Mouse (Mus musculus) hindbrain, embryonic 15.5 days (tissue): ENCODE measurements at regions not wholly inside any gene's neighbourhood (a gene's known extent, or its start where the extent isn't known, plus 50 kb on each side); places are given as distances from the start of the nearest gene placed in this dataset.

Source experiments
- ATAC-seq: fragments of 200-750 bp; cut with Nextera tagmentation; 2 replicates; pipeline ENCODE4 v1.8.0; 2017; ENCODE audit warnings: low read depth, moderate number of reproducible peaks, moderate TSS enrichment; ENCODE audit not compliant: low FRiP score
- H3K27ac ChIP-seq: fragments of 300-500 bp; sonication (generic); replicated peaks from 2 replicates; pipeline ENCODE4 v1.5.1; 2015; ENCODE audit warnings: mild to moderate bottlenecking, inconsistent platforms
- H3K27me3 ChIP-seq: fragments of 300-500 bp; sonication (generic); 2 replicates; pipeline ENCODE4 v1.6.1; 2015; ENCODE audit warnings: control low read depth, inconsistent platforms
- H3K36me3 ChIP-seq: fragments of 300-500 bp; sonication (generic); 2 replicates; pipeline ENCODE4 v1.6.1; 2015; ENCODE audit warnings: control low read depth, inconsistent platforms
- H3K4me1 ChIP-seq: fragments of 300-500 bp; sonication (generic); replicated peaks from 2 replicates; pipeline ENCODE4 v1.6.1; 2015; ENCODE audit warnings: control low read depth, inconsistent platforms
- H3K4me2 ChIP-seq: fragments of 300-500 bp; sonication (generic); 2 replicates; pipeline ENCODE4 v1.6.1; 2015; ENCODE audit warnings: moderate library complexity, mild to moderate bottlenecking, inconsistent platforms
- H3K4me3 ChIP-seq: fragments of 300-500 bp; sonication (generic); 2 replicates; pipeline ENCODE4 v1.5.1; 2015; ENCODE audit warnings: mild to moderate bottlenecking, inconsistent platforms
- H3K9ac ChIP-seq: fragments of 300-500 bp; sonication (generic); 2 replicates; pipeline ENCODE4 v1.6.1; 2015; ENCODE audit warnings: inconsistent platforms
- H3K9me3 ChIP-seq: fragments of 300-500 bp; sonication (generic); 2 replicates; pipeline ENCODE4 v1.6.1; 2016; ENCODE audit warnings: control low read depth, inconsistent platforms
- WGBS: fragments of 180-500 bp; shearing (Covaris S2); methylation state at CpG from one replicate; pipeline ENCODE4 v1.1.7; 2015; 5-methylcytosine and 5-hydroxymethylcytosine counted together

DNA sequence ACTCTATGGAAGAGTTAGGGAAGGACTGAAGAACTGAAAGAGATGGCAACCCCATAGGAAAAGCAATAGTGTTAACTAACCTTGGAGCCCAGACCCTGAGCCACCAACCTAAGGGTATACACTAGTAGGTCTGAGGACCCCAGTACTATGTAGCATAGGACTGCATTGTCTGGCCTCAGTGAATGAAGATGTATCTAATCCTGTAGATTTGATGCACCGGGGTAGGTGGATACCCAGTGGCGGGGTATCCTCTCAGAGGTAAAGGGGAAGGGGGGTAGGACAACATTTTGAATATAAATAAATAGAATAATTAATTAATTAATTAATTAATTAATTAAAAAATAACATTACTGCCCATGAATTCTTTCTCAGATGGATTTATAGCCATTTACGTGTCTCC, 387.9 kb upstream of the 4921530L21Rik start:
- ATAC-seq = no peak
- Histone ChIP-seq H3K4me2 (no peak overlapping the region), H3K4me3 (no peak overlapping the region), H3K36me3 (no peaks in the 10 kb centered on the region), H3K9ac (no peak overlapping the region), H3K27ac (no peak overlapping the region), H3K4me1 (no peaks in the 10 kb centered on the region), H3K9me3 (no peaks in the 10 kb centered on the region), H3K27me3 (no peaks in the 10 kb centered on the region)
- 96% methylated on average over 3 of the region's 3 CpGs for WGBS

DNA sequence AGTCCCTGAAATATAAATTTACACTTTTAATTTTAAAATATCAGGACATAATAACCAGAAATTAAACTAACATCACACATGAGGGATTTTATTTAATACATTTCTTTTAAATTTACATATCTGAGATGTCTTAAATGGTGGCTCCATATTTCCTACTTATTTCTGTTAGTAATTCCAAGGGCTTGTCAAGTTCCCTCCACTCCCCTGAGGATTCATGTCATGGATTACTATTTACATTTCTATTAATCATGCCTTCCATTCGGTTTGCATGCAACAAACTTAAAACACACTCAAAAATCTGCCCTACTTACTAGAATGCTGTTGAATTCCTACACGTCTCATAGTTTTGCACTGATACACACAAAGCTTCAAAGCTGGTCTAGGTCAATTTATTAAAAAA, 387.1 kb upstream of the 4921530L21Rik start:
- ATAC-seq = no peak
- H3K36me3 ChIP-seq = no peaks in the 10 kb centered on the region
- no peak overlapping the region for H3K4me3 ChIP-seq
- H3K4me2 ChIP-seq = no peak overlapping the region
- no peaks in the 10 kb centered on the region for H3K27me3 ChIP-seq
- H3K9ac ChIP-seq = no peak overlapping the region
- H3K4me1 ChIP-seq = no peaks in the 10 kb centered on the region
- H3K9me3 ChIP-seq = no peaks in the 10 kb centered on the region
- 56% methylated on average over 2 of the region's 2 CpGs for WGBS
- no peak overlapping the region for H3K27ac ChIP-seq

DNA sequence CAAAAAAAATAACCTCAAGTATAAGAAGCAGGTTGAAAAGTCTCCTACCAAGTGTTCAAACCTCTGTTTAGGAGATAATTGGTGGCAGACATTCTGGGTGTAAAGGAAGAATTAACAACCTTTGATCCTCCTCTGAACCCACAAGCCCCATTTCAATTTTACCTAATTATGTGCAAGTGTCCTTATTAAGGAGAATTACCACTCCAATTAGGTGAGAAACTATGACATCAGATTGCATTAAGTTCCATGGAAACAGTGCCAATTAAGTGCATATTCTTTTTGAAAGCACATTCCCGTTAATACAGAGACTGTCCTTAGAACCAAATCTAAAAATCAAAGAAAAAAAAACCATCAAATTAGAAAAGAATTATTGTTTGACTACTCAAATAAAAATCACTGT, 366.0 kb upstream of the 4921530L21Rik start:
- no peaks in the 10 kb centered on the region for H3K4me1 ChIP-seq
- no peaks in the 10 kb centered on the region for H3K36me3 ChIP-seq
- H3K27me3 ChIP-seq = no peaks in the 10 kb centered on the region
- H3K9ac ChIP-seq = no peak overlapping the region
- H3K4me3 ChIP-seq = no peak overlapping the region
- no peak for ATAC-seq
- no peak overlapping the region for H3K4me2 ChIP-seq
- WGBS = 71% methylated on average over 1 of the region's 1 CpGs
- no peak overlapping the region for H3K27ac ChIP-seq
- no peaks in the 10 kb centered on the region for H3K9me3 ChIP-seq

GRCm38 (mm10) chr14:95518837-95519236, 362.2 kb upstream of the 4921530L21Rik start:
- Histone ChIP-seq H3K27ac (no peak overlapping the region), H3K4me2 (no peak overlapping the region), H3K4me3 (no peak overlapping the region), H3K4me1 (no peaks in the 10 kb centered on the region), H3K9ac (no peak overlapping the region), H3K27me3 (no peaks in the 10 kb centered on the region), H3K36me3 (no peaks in the 10 kb centered on the region), H3K9me3 (no peaks in the 10 kb centered on the region)
- WGBS = 91% methylated on average over 1 of the region's 1 CpGs
- no peak for ATAC-seq

- no peaks in the 10 kb centered on the region for H3K4me1 ChIP-seq
- ATAC-seq = no peak
- H3K36me3 ChIP-seq = no peaks in the 10 kb centered on the region
- no peak overlapping the region for H3K27ac ChIP-seq
- no peak overlapping the region for H3K4me2 ChIP-seq
- no peak overlapping the region for H3K4me3 ChIP-seq
- H3K9ac ChIP-seq = no peak overlapping the region
- H3K27me3 ChIP-seq = no peaks in the 10 kb centered on the region
- H3K9me3 ChIP-seq = no peaks in the 10 kb centered on the region
Measured at GRCm38 (mm10) chr14:95543863-95544262, 337.2 kb upstream of the 4921530L21Rik start.

- 89% methylated on average over 3 of the region's 3 CpGs for WGBS
- no peak overlapping the region for H3K4me2 ChIP-seq
Measured at GRCm38 (mm10) chr14:95591075-95591474, 290.0 kb upstream of the 4921530L21Rik start.

DNA sequence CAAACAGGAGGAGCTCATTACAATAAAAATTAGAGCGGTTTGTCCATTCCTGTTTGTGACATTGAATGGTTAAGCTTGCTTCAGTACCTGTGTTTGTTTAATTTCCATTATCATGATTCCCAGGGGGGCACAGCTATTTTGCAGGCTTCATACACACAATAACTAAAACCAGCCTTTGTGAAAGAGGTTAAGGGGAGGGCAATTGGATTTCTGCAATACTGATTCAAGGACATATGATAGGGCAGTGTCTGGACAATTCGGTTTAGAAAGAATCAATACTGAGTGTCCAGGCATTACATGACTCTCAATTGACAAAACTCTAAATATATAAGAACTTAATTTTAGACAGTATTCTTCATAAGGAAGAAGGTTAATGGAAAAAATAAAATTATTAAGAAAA, 284.7 kb upstream of the 4921530L21Rik start:
- H3K36me3 ChIP-seq = no peaks in the 10 kb centered on the region
- no peak overlapping the region for H3K9ac ChIP-seq
- H3K27ac ChIP-seq = no peak overlapping the region
- no peak overlapping the region for H3K4me3 ChIP-seq
- H3K4me1 ChIP-seq = no peaks in the 10 kb centered on the region
- H3K9me3 ChIP-seq = no peaks in the 10 kb centered on the region
- ATAC-seq = no peak
- 61% methylated on average over 2 of the region's 2 CpGs for WGBS
- no peaks in the 10 kb centered on the region for H3K27me3 ChIP-seq
- H3K4me2 ChIP-seq = no peak overlapping the region

More at GRCm38 (mm10) chr14:95591075-95591474, 290.0 kb upstream of the 4921530L21Rik start:
- no peak overlapping the region for H3K27ac ChIP-seq
- H3K36me3 ChIP-seq = no peaks in the 10 kb centered on the region
- H3K4me3 ChIP-seq = no peak overlapping the region
- no peak for ATAC-seq
- no peaks in the 10 kb centered on the region for H3K4me1 ChIP-seq
- H3K27me3 ChIP-seq = no peaks in the 10 kb centered on the region
- H3K9me3 ChIP-seq = no peaks in the 10 kb centered on the region
- H3K9ac ChIP-seq = no peak overlapping the region

GRCm38 (mm10) chr14:95645980-95646379, 235.1 kb upstream of the 4921530L21Rik start:
- Histone ChIP-seq H3K9ac (no peak overlapping the region), H3K9me3 (no peaks in the 10 kb centered on the region), H3K4me2 (no peak overlapping the region), H3K27me3 (no peaks in the 10 kb centered on the region), H3K27ac (no peak overlapping the region), H3K4me1 (no peaks in the 10 kb centered on the region), H3K36me3 (no peaks in the 10 kb centered on the region), H3K4me3 (no peak overlapping the region)
- ATAC-seq = peak; percentile 45; the same call in 1 of the 2 replicates
- WGBS = 43% methylated on average over 6 of the region's 6 CpGs

- no peaks in the 10 kb centered on the region for H3K27me3 ChIP-seq
- no peaks in the 10 kb centered on the region for H3K4me1 ChIP-seq
- 20% methylated on average over 1 of the region's 1 CpGs for WGBS
- no peak overlapping the region for H3K4me2 ChIP-seq
- no peaks in the 10 kb centered on the region for H3K9me3 ChIP-seq
- no peak overlapping the region for H3K27ac ChIP-seq
- ATAC-seq = no peak
- no peak overlapping the region for H3K4me3 ChIP-seq
- no peak overlapping the region for H3K9ac ChIP-seq
- no peaks in the 10 kb centered on the region for H3K36me3 ChIP-seq
Measured at GRCm38 (mm10) chr14:95659552-95659951, 221.5 kb upstream of the 4921530L21Rik start.

GRCm38 (mm10) chr14:95660862-95661261, 220.2 kb upstream of the 4921530L21Rik start:
- Histone ChIP-seq H3K9ac (no peak overlapping the region), H3K4me1 (no peaks in the 10 kb centered on the region), H3K4me2 (no peak overlapping the region), H3K4me3 (no peak overlapping the region), H3K27ac (no peak overlapping the region), H3K27me3 (no peaks in the 10 kb centered on the region), H3K36me3 (no peaks in the 10 kb centered on the region), H3K9me3 (no peaks in the 10 kb centered on the region)
- WGBS = 81% methylated on average over 1 of the region's 1 CpGs
- ATAC-seq = no peak

- H3K9me3 ChIP-seq = no peaks in the 10 kb centered on the region
- no peak overlapping the region for H3K4me2 ChIP-seq
- H3K27me3 ChIP-seq = no peaks in the 10 kb centered on the region
- no peak overlapping the region for H3K27ac ChIP-seq
- no peaks in the 10 kb centered on the region for H3K4me1 ChIP-seq
- H3K36me3 ChIP-seq = no peaks in the 10 kb centered on the region
- no peak overlapping the region for H3K4me3 ChIP-seq
- WGBS = 89% methylated on average over 3 of the region's 3 CpGs
- no peak overlapping the region for H3K9ac ChIP-seq
- no peak for ATAC-seq
Measured at GRCm38 (mm10) chr14:95661416-95661815, 219.6 kb upstream of the 4921530L21Rik start.

DNA sequence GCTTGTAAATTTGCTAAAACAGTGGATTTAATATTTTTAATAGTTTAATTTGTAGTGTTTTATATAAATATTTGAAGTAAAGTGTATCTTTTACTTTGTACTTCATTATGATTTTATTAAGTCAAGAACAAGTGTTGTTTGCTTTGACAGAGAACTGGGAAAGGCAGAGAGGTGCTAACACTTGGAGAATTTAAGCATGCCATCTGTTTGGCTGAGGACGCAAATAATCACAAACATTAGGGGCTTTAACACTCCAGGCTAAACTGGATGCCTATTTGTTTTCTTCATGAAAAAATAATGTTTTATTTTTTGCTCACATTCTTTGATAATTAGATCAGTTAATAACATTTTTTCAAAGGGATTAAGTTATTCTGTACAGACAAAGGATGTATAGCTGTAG, 193.6 kb upstream of the 4921530L21Rik start:
- Histone ChIP-seq H3K4me1 (no peaks in the 10 kb centered on the region), H3K9me3 (no peaks in the 10 kb centered on the region), H3K27ac (no peak overlapping the region), H3K27me3 (no peaks in the 10 kb centered on the region), H3K9ac (no peak overlapping the region), H3K36me3 (no peaks in the 10 kb centered on the region), H3K4me2 (no peak overlapping the region), H3K4me3 (no peak overlapping the region)
- ATAC-seq = no peak
- 79% methylated on average over 1 of the region's 1 CpGs for WGBS

DNA sequence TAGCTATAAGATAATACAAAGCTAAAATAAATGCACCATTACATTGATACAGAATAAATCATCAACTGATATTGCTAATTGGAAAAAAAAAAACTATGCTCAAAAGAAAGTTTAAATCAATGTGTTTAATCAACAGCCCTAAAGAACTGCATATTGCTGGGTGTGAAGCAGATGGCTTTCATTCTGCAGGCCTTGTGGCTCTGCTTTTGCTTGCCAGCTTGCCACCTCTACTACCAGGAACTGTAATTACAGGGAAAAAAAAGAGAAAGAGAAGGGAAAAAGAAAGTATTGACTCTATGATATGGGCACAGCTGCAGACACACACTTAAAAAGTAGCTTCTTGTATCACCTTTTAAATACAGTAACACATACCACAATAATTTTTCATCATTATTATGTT, 192.4 kb upstream of the 4921530L21Rik start:
- no peak overlapping the region for H3K4me3 ChIP-seq
- no peaks in the 10 kb centered on the region for H3K36me3 ChIP-seq
- no peak overlapping the region for H3K27ac ChIP-seq
- no peak overlapping the region for H3K4me2 ChIP-seq
- no peaks in the 10 kb centered on the region for H3K4me1 ChIP-seq
- no peak for ATAC-seq
- H3K27me3 ChIP-seq = no peaks in the 10 kb centered on the region
- H3K9ac ChIP-seq = no peak overlapping the region
- H3K9me3 ChIP-seq = no peaks in the 10 kb centered on the region
